Mouse (Mus musculus) v-Abl transformed pro-B cells (cell line): ENCODE data around the gene Hexim2.

Source experiments
- in situ Hi-C, 2 experiments: fragments of 400-800 bp; cut with MboI; formaldehyde crosslinking; loops; one replicate each; pipeline ENCODE4 v1.15.1; 2025; ENCODE audit not compliant: unreplicated experiment in 2 of 2

Gene Hexim2

GRCm38 (mm10) chr11:103139951-103140762 lies 7.9 kb downstream of the Hexim2 start:
- in situ Hi-C loops = no loop called here

GRCm38 (mm10) chr11:103140763-103141100 lies 8.5 kb downstream of the Hexim2 start:
- in situ Hi-C loops = no loop called here

DNA sequence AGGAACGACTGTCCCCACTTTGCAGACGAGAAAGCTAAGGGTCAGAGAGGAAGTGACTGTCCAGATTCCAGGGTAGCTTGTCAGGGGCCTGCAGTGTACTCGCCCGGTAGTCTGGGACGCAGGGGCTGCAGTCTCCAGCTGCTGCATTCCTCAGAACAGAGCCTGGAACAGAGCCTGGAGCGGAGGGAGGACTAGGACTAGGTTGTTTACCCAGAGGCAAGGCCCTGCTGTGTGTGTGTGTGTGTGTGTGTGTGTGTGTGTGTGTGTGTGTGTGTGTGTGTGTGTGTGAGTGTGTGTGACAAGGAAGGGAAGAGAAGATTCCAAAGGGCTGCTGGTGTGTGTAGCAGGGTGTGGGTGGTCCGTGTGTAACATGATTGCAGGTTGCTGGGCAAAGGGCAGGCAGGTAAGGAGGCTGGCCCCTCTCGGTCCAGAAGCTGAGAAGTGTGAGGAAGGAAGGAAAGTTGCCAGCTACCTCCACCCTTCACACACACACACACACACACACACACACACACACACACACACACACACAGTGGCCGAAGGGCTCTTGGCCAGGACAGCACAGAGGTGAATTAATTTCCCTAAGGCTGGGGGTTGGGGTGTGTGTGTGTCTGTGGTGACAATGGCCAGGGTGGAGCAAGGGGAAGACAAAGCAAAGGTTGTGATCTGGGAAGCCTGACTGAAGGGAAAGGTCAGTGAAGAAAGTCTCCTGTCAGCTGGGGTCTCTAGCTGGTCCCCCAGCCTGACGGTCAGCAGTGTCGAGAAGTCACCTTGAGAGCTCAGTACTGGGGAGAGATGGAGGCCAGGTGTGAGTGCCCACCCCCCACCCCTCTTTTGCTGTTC lies 9.1 kb downstream of the Hexim2 start:
- in situ Hi-C loops = no loop called here

DNA sequence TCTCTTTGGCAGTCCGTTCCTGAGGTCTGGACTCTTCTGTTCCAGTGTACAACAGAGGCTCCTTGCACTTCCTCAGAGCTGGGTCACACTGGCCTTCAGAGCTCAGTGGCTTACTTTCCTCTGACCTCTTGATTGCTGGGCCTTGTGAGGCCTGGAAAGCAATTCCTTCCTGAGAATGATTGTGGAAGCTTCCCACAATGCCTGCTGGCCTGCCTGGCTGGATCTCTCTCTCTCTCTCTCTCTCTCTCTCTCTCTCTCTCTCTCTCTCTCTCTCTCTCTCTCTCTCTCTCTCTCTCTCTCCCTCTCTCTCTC lies 9.7 kb downstream of the Hexim2 start:
- in situ Hi-C loops = no loop called here

- in situ Hi-C loops = no loop called here
Measured at GRCm38 (mm10) chr11:103142441-103143182, 10.4 kb downstream of the Hexim2 start.

GRCm38 (mm10) chr11:103144309-103145285 lies 12.4 kb downstream of the Hexim2 start:
- in situ Hi-C loops = no loop called here

DNA sequence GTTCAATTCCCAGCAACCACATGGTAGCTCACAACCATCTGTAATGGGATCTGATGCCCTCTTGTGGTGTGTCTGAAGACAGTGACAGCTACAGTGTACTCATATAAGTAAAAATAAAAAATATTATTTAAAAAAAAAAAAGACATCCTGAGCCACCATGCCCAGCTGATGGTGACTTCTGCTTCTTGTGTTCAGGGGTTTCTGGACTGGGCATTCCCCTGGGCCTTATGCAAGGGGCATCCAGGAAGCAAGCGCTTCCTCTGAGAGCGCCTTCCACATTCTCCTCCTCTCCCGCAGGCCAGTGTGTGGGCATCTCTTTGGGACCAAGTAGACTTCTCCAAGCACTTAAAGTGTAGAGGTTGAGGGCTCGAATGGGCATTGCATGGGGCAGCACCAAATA lies 14.2 kb downstream of the Hexim2 start:
- in situ Hi-C loops = no loop called here

- in situ Hi-C loops = no loop called here
Measured at GRCm38 (mm10) chr11:103147766-103148165, 15.5 kb downstream of the Hexim2 start.

DNA sequence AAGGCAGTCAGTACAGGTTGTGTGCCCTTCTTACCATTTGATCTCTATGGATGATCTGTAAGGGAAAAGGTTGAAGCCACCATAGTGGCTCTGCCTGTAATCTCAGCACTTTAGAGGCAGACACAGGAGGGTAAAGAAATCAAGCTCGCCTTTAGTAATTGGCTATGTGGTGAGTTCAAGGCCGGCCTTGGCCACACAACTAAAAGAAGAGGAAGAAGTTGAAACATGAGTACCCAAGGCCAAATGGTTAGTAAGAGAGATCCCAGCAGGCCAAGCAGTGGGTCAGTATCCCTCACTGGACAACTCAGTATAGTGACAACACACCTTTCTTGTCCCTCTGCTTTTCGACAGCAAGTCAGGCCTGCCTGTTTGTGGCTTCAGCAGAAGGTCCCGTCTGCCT lies 17.5 kb downstream of the Hexim2 start:
- in situ Hi-C loops = no loop called here

GRCm38 (mm10) chr11:103158621-103159478 lies 26.6 kb downstream of the Hexim2 start:
- in situ Hi-C loops = loop anchor here in 1 of 2 experiments (5.0 kb wide), 1 partner anchor 57 kb away; the partner anchor contains the start of genes Acbd4 and Plcd3

- in situ Hi-C loops = loop anchor here in 1 of 2 experiments (5.0 to 10.0 kb wide), 4 partner anchors 58 to 304 kb away; partner anchors contain the start of genes Acbd4 and Plcd3
Measured at GRCm38 (mm10) chr11:103160738-103161137, 28.5 kb downstream of the Hexim2 start.

DNA sequence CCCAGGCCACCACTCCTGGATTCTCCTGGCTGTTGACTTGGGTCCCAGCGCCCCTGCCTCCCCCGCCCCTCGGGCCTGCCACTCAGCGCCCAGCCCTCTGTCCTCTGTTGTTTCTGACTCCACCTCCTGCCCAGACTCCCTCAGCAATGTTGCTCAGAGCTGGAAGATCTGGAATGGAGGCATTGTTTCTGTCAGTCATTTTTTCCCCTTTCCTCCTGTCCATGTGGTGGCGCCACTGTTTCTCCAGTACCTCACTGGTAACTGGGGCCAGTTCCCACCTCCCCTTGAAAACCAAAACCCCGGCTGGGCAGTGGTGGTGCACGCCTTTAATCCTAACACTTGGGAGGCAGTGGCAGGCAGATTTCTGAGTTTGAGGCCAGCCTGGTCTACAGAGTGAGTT lies 29.2 kb downstream of the Hexim2 start:
- in situ Hi-C loops = loop anchor here in 1 of 2 experiments (5.0 to 10.0 kb wide), 4 partner anchors 59 to 303 kb away; partner anchors contain the start of genes Acbd4 and Plcd3

- in situ Hi-C loops = loop anchor here in 1 of 2 experiments (5.0 to 10.0 kb wide), 4 partner anchors 60 to 303 kb away; partner anchors contain the start of genes Acbd4 and Plcd3
Measured at GRCm38 (mm10) chr11:103162132-103162531, 29.9 kb downstream of the Hexim2 start.

- in situ Hi-C loops = loop anchor here in 1 of 2 experiments (5.0 to 10.0 kb wide), 4 partner anchors 62 to 300 kb away; partner anchors contain the start of genes Acbd4 and Plcd3
Measured at GRCm38 (mm10) chr11:103164391-103164790, 32.2 kb downstream of the Hexim2 start.

GRCm38 (mm10) chr11:103168690-103169390 lies 36.6 kb downstream of the Hexim2 start:
- in situ Hi-C loops = loop anchor here in 1 of 2 experiments (10.0 kb wide), 1 partner anchor 296 kb away; no protein-coding TSS in a partner anchor

- in situ Hi-C loops = loop anchor here (5.0 to 10.0 kb wide), 2 partner anchors 158 to 295 kb away; no protein-coding TSS in a partner anchor
Measured at GRCm38 (mm10) chr11:103169664-103170063, 37.4 kb downstream of the Hexim2 start.

DNA sequence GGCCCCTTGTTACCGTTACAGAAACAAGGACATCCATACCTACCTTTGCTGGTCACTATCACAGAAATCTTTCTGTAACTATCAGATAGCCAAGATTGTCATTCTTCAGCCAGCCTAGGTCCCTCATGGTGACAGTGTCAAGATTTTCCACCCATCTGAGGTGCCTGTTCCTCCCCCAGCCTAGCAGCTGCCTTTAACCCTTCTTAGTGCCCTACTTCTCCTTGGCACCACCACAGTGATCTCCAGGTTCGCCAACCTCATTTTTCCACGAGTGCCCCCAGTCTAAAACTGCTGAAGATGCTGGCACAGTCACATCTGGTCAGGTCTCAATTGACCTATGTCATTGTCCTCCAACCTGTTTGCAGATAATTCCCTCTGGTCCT lies 37.9 kb downstream of the Hexim2 start:
- in situ Hi-C loops = loop anchor here in 1 of 2 experiments (5.0 kb wide), 1 partner anchor 157 kb away; no protein-coding TSS in a partner anchor
